In genomic region chr11:40027511-40027910, GRCm38 (mm10) we compare ENCODE assay signal across 17 mouse cellular contexts.
"Had no signal": no experiment of that assay in that cellular context is flagged by ENCODE, and none has a peak within 500 bp of the region (broad histone marks: within the 10 kb centered on the region; RNA-seq: fewer than 3 reads in every experiment).

No protein-coding gene starts in this region.

- DNase-seq: kidney, adult 2 months; kidney, postnatal 25 days; liver; liver, embryonic 13.5 days; liver, postnatal 0 days; lung, postnatal 14 days; right cerebral cortex, postnatal 4 days; spleen, adult 18-20 months; thymus, adult 2 months; thymus, postnatal 25 days had no signal

- H3K9me3 ChIP-seq: kidney, embryonic 15.5 days; limb, embryonic 12.5 days; liver, embryonic 13.5 days; lung, embryonic 15.5 days; megakaryocyte, embryonic 14.5 days; midbrain, embryonic 15.5 days had no signal

- H3K27me3 ChIP-seq: kidney, embryonic 15.5 days; limb, embryonic 12.5 days; liver, embryonic 13.5 days; lung, embryonic 15.5 days; megakaryocyte, embryonic 14.5 days; midbrain, embryonic 15.5 days had no signal

- H3K36me3 ChIP-seq: kidney, embryonic 15.5 days; limb, embryonic 12.5 days; liver, embryonic 13.5 days; lung, embryonic 15.5 days; midbrain, embryonic 15.5 days had no signal

- ATAC-seq: liver, postnatal 0 days; midbrain, embryonic 15.5 days had no signal

- H3K4me2 ChIP-seq: kidney, embryonic 15.5 days; limb, embryonic 12.5 days; liver, embryonic 13.5 days; lung, embryonic 15.5 days; midbrain, embryonic 11.5 days; midbrain, embryonic 15.5 days had no signal

- H3K27ac ChIP-seq: kidney, embryonic 15.5 days; limb, embryonic 12.5 days; liver, embryonic 13.5 days; lung, embryonic 15.5 days; macrophage; midbrain, embryonic 15.5 days had no signal

- H3K9ac ChIP-seq: kidney, embryonic 15.5 days; limb, embryonic 12.5 days; liver, embryonic 13.5 days; liver, postnatal 0 days; lung, embryonic 15.5 days; midbrain, embryonic 15.5 days had no signal

- H3K4me1 ChIP-seq: kidney, embryonic 15.5 days; limb, embryonic 12.5 days; liver, embryonic 13.5 days; lung, embryonic 15.5 days; megakaryocyte, embryonic 14.5 days had no signal

- H3K4me3 ChIP-seq: kidney, embryonic 15.5 days; limb, embryonic 12.5 days; liver, embryonic 13.5 days; lung, embryonic 15.5 days; megakaryocyte, embryonic 14.5 days; midbrain, embryonic 15.5 days had no signal
